Mouse (Mus musculus) neural tube, embryonic 13.5 days (tissue): ENCODE measurements at regions not wholly inside any gene's neighbourhood (a gene's known extent, or its start where the extent isn't known, plus 50 kb on each side); places are given as distances from the start of the nearest gene placed in this dataset.

Experiments used
- ATAC-seq: fragments of 200-750 bp; cut with Nextera tagmentation; 2 replicates; pipeline ENCODE4 v1.8.0; 2017; ENCODE audit warnings: low read depth, mild to moderate bottlenecking, moderate TSS enrichment, moderate library complexity
- H3K27ac ChIP-seq: fragments of 300-500 bp; sonication (generic); replicated peaks from 2 replicates; pipeline ENCODE4 v1.5.1; 2015; ENCODE audit warnings: moderate library complexity, mild to moderate bottlenecking, inconsistent platforms
- H3K27me3 ChIP-seq: fragments of 300-500 bp; sonication (generic); 2 replicates; pipeline ENCODE4 v1.6.1; 2015; ENCODE audit warnings: mild to moderate bottlenecking, inconsistent platforms
- H3K36me3 ChIP-seq: fragments of 300-500 bp; sonication (generic); 2 replicates; pipeline ENCODE4 v1.6.1; 2015; ENCODE audit warnings: mild to moderate bottlenecking, inconsistent platforms
- H3K4me1 ChIP-seq: fragments of 300-500 bp; sonication (generic); replicated peaks from 2 replicates; pipeline ENCODE4 v1.6.1; 2015; ENCODE audit warnings: inconsistent platforms
- H3K4me2 ChIP-seq: fragments of 300-500 bp; sonication (generic); 2 replicates; pipeline ENCODE4 v1.6.1; 2015; ENCODE audit warnings: inconsistent platforms, mild to moderate bottlenecking, moderate library complexity
- H3K4me3 ChIP-seq: fragments of 300-500 bp; sonication (generic); 2 replicates; pipeline ENCODE4 v1.5.1; 2015; ENCODE audit warnings: mild to moderate bottlenecking, inconsistent platforms
- H3K9ac ChIP-seq: fragments of 300-500 bp; sonication (generic); 2 replicates; pipeline ENCODE4 v1.6.1; 2015; ENCODE audit warnings: moderate library complexity, mild to moderate bottlenecking, inconsistent platforms
- H3K9me3 ChIP-seq: fragments of 300-500 bp; sonication (generic); 2 replicates; pipeline ENCODE4 v1.6.1; 2016; ENCODE audit warnings: inconsistent platforms
- WGBS: fragments of 180-500 bp; shearing (Covaris S2); methylation state at CpG from one replicate; pipeline ENCODE4 v1.1.7; 2015; 5-methylcytosine and 5-hydroxymethylcytosine counted together

- Histone ChIP-seq H3K9ac (0 out of 2 replicates have a peak overlapping the region, but pooled peaks have one; percentile 41), H3K4me3 (no peak overlapping the region), H3K4me2 (peak overlapping the region; percentile 33), H3K4me1 (peaks cover 39% of the 10 kb centered on the region), H3K27ac (peak overlapping the region; percentile 68), H3K27me3 (no peaks in the 10 kb centered on the region), H3K9me3 (no peaks in the 10 kb centered on the region), H3K36me3 (no peaks in the 10 kb centered on the region)
- ATAC-seq, result peak; percentile 12; the same call in 1 of the 2 replicates
- WGBS, result 23% methylated on average over 9 of the region's 9 CpGs
Measured at GRCm38 (mm10) chr4:142378452-142378851, 139.3 kb upstream of the Kazn start.

DNA sequence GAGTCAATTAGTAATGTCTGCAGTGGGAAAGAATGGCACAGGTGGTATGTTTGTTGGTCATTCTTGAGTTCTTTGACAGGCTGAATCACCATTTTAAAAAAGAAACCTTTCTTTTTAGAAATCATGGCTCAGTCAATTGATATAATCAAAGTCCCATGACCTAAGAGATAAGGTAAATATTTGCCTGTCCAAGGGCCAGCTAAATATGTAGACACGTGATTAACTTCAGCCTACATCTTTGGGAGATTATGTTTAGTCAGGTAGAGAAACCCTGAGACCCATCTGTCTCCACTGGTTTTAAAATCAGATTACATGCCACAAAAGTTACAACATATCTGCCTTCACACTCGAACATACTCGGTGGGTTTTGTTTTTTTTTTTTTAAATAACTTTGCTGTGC, 128.6 kb upstream of the Kazn start:
- H3K4me2 ChIP-seq, result no peak overlapping the region
- H3K4me1 ChIP-seq, result no peaks in the 10 kb centered on the region
- no peak overlapping the region for H3K27ac ChIP-seq
- no peak overlapping the region for H3K9ac ChIP-seq
- no peak overlapping the region for H3K4me3 ChIP-seq
- H3K36me3 ChIP-seq, result no peaks in the 10 kb centered on the region
- no peaks in the 10 kb centered on the region for H3K27me3 ChIP-seq
- no peak for ATAC-seq
- 87% methylated on average over 3 of the region's 3 CpGs for WGBS
- H3K9me3 ChIP-seq, result peaks cover 5% of the 10 kb centered on the region; the same call in 1 of the 2 replicates

- ATAC-seq, result no peak
- Histone ChIP-seq H3K9ac (no peak overlapping the region), H3K4me1 (peaks cover 12% of the 10 kb centered on the region), H3K4me2 (no peak overlapping the region), H3K36me3 (no peaks in the 10 kb centered on the region), H3K27ac (no peak overlapping the region), H3K27me3 (no peaks in the 10 kb centered on the region), H3K4me3 (no peak overlapping the region), H3K9me3 (peaks cover 5% of the 10 kb centered on the region; the same call in 1 of the 2 replicates)
- WGBS, result 39% methylated on average over 5 of the region's 5 CpGs
Measured at GRCm38 (mm10) chr4:142362071-142362470, 122.9 kb upstream of the Kazn start.

DNA sequence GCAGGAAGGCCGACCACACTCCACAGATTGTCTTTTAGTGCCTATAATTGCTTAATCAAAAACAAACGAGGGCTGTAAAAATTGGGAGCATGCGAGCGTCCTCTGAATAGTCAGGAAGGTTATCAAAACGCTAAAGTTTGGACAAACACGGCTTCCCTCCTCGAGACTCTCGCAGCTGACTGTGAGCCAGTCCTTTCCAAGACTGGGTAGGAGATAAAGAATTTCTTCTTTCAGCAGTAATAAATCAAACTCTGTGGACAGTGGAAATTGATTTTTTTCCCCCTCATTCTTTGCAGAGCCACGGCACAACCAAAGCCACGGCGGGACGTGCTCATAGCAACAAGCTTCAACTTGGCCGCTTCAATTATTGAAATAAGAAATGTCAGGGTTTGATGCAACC, 119.7 kb upstream of the Kazn start:
- H3K4me2 ChIP-seq, result no peak overlapping the region
- no peak overlapping the region for H3K4me3 ChIP-seq
- no peak for ATAC-seq
- H3K9me3 ChIP-seq, result no peaks in the 10 kb centered on the region
- H3K9ac ChIP-seq, result no peak overlapping the region
- H3K27ac ChIP-seq, result no peak overlapping the region
- no peaks in the 10 kb centered on the region for H3K27me3 ChIP-seq
- peaks cover 18% of the 10 kb centered on the region for H3K4me1 ChIP-seq
- WGBS, result 52% methylated on average over 13 of the region's 13 CpGs
- H3K36me3 ChIP-seq, result no peaks in the 10 kb centered on the region

DNA sequence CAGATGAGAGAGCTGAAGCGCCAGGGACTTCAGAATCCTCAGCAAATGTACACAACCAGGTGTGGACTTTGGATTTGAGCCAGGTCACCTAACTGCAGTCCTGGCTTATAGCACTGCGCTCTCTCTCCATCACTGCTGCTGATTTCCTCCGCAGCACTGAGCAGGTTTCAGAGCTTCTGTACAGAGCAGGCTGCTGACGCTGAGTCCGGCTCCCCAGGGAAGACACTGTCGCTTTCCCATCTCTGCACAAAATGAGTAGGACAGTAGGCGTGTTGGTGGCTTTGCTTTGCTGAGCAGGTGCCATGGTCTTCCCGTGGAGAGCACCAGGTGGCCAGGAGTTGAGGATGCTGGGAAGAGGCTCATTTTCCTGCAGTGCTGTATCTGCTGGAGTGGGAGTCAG, 116.2 kb upstream of the Kazn start:
- no peak overlapping the region for H3K4me3 ChIP-seq
- H3K9ac ChIP-seq, result no peak overlapping the region
- no peak overlapping the region for H3K4me2 ChIP-seq
- no peaks in the 10 kb centered on the region for H3K9me3 ChIP-seq
- no peak overlapping the region for H3K27ac ChIP-seq
- no peaks in the 10 kb centered on the region for H3K27me3 ChIP-seq
- no peaks in the 10 kb centered on the region for H3K36me3 ChIP-seq
- H3K4me1 ChIP-seq, result peaks cover 18% of the 10 kb centered on the region
- no peak for ATAC-seq
- WGBS, result 76% methylated on average over 8 of the region's 8 CpGs

DNA sequence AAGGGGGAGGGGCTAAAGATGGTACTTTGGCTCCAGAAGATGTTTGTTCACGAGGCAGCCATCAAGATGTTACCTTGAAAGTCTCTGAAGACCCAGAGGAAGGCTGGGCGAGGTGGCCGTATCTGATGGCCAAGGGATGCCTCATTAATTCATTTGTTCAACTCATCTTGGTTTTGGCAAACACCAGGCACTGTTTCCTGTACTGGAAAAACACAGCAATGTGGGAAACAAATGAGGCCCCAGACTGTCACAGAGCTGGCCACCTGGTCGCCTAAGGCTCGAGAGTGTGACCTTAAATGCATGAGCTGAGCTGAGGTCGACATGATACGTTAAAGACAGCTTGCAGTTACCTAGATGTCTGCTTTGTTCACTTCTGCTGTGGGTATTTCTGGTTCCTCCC, 114.3 kb upstream of the Kazn start:
- no peaks in the 10 kb centered on the region for H3K9me3 ChIP-seq
- H3K4me3 ChIP-seq, result no peak overlapping the region
- no peak for ATAC-seq
- H3K27ac ChIP-seq, result no peak overlapping the region
- H3K27me3 ChIP-seq, result no peaks in the 10 kb centered on the region
- peaks cover 6% of the 10 kb centered on the region for H3K4me1 ChIP-seq
- H3K9ac ChIP-seq, result no peak overlapping the region
- H3K36me3 ChIP-seq, result no peaks in the 10 kb centered on the region
- WGBS, result 86% methylated on average over 7 of the region's 7 CpGs
- no peak overlapping the region for H3K4me2 ChIP-seq

DNA sequence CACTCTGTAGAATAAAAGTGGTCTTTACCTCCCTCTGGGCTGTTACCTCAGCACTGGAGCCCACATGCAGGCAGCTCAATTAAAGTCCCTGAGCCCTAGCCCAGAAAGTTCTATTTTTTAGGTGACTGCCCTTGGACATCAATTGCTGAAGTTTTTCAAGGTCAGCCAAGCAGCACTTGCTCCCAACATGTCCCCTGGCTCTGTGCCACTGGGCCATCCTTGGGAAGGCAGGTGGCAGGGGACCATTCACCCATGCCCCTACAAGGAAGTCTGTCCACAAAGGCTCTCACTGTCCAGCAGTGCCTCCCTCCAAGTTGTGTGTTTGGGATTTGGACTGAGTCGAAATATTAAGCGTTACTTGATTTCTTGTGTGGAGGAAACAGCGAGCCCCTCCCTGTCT, 112.6 kb upstream of the Kazn start:
- Histone ChIP-seq H3K4me1 (peaks cover 6% of the 10 kb centered on the region; the same call in 1 of the 2 replicates), H3K27ac (no peak overlapping the region), H3K4me3 (no peak overlapping the region), H3K27me3 (no peaks in the 10 kb centered on the region), H3K9me3 (no peaks in the 10 kb centered on the region), H3K36me3 (no peaks in the 10 kb centered on the region), H3K9ac (no peak overlapping the region), H3K4me2 (no peak overlapping the region)
- no peak for ATAC-seq
- 75% methylated on average over 3 of the region's 3 CpGs for WGBS

- no peak overlapping the region for H3K9ac ChIP-seq
- H3K4me3 ChIP-seq, result no peak overlapping the region
- H3K36me3 ChIP-seq, result no peaks in the 10 kb centered on the region
- no peak overlapping the region for H3K27ac ChIP-seq
- peaks cover 6% of the 10 kb centered on the region; the same call in 1 of the 2 replicates for H3K4me1 ChIP-seq
- 91% methylated on average over 8 of the region's 8 CpGs for WGBS
- ATAC-seq, result no peak
- H3K9me3 ChIP-seq, result no peaks in the 10 kb centered on the region
- no peak overlapping the region for H3K4me2 ChIP-seq
- H3K27me3 ChIP-seq, result no peaks in the 10 kb centered on the region
Measured at GRCm38 (mm10) chr4:142350986-142351385, 111.8 kb upstream of the Kazn start.

GRCm38 (mm10) chr4:142348910-142349309, 109.7 kb upstream of the Kazn start:
- WGBS, result 55% methylated on average over 6 of the region's 6 CpGs
- ATAC-seq, result no peak

DNA sequence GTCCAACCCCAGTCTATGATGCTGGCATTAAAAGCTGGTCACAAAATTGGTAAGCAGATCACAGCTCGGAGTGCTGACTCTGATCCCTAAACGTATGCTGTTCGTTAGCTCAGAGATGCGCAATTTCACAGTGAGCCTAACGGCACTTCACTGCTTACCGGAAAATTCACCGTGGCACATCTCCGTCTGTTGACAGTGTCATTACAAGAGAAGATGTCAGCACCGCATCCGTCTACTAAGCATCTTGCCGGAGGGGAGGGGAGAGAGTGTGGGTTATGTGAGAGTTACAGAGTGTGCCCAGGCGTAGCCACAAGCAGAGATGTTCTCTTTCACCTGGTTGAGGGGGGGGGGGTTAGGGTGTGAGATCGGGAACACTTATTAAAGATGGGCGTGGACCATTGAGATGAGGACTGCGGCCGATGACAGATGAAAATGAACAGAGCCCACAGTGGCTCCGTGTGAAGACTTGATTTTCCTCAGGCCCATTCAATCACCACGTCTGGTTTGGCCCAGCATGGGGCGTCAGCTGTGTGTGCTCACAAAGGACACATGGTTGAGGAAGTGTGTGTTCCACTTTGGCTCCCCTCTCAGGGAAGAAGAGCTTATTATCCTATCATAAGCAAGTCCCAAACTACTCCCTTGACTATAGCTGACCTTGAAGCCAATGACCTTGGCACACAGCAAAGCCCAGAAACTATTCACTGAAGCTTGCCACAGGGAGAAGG, 103.4 kb upstream of the Kazn start:
- WGBS, result 52% methylated on average over 19 of the region's 19 CpGs
- Histone ChIP-seq H3K27me3 (no peaks in the 10 kb centered on the region), H3K4me2 (no peak overlapping the region), H3K36me3 (no peaks in the 10 kb centered on the region), H3K4me3 (no peak overlapping the region), H3K27ac (no peak overlapping the region), H3K4me1 (peaks cover 55% of the 10 kb centered on the region), H3K9ac (no peak overlapping the region), H3K9me3 (no peaks in the 10 kb centered on the region)
- ATAC-seq, result peak; percentile 28; the same call in 1 of the 2 replicates

More at GRCm38 (mm10) chr4:142348910-142349309, 109.7 kb upstream of the Kazn start:
- Histone ChIP-seq H3K27ac (no peak overlapping the region), H3K4me3 (no peak overlapping the region), H3K9me3 (no peaks in the 10 kb centered on the region), H3K9ac (no peak overlapping the region), H3K4me2 (no peak overlapping the region), H3K27me3 (no peaks in the 10 kb centered on the region), H3K4me1 (peaks cover 9% of the 10 kb centered on the region), H3K36me3 (no peaks in the 10 kb centered on the region)

DNA sequence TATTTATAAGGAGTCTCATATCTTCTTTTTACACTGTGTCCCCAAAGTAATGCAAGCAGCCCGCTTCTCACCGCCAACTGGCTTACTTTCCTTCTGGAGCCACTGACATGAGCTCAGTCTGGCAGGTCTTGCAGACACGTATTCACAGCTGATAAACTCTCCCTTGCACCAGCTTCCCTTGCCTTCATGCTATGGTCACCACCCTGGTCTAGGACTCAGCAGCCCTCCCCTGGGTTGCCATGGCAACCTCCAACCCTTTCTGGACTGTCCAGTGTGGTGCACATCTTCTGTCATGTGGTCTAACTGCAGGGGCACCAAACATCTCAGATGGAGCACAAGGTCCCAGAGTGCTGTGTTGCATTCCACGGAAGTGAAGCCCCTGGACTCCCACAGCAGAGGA, 102.1 kb upstream of the Kazn start:
- no peaks in the 10 kb centered on the region for H3K9me3 ChIP-seq
- H3K4me2 ChIP-seq, result no peak overlapping the region
- ATAC-seq, result no peak
- H3K36me3 ChIP-seq, result no peaks in the 10 kb centered on the region
- peaks cover 64% of the 10 kb centered on the region for H3K4me1 ChIP-seq
- no peak overlapping the region for H3K27ac ChIP-seq
- no peak overlapping the region for H3K4me3 ChIP-seq
- WGBS, result 62% methylated on average over 4 of the region's 4 CpGs
- no peaks in the 10 kb centered on the region for H3K27me3 ChIP-seq
- H3K9ac ChIP-seq, result no peak overlapping the region

DNA sequence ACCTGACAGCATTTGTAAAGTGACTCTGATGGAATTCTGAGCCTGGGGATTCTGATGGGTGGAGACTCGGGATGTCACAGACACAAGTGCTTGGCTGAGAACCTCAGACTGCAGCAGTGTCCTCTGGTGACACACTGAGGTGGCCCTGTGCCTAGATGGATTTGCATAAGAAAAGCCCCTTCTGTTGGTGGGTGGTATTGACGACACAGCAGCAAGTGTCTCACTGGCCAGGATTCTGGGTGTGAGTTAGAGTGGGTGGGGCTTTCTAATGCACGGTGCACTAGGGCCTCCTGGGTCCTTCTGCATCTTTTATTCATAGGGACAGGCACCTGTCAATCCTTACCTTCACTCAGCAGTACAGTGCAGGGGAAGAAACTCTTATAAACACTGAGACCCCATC, 100.9 kb upstream of the Kazn start:
- H3K4me1 ChIP-seq, result peaks cover 63% of the 10 kb centered on the region
- 0 out of 2 replicates have a peak, but pooled peaks have one; percentile 24 for ATAC-seq

DNA sequence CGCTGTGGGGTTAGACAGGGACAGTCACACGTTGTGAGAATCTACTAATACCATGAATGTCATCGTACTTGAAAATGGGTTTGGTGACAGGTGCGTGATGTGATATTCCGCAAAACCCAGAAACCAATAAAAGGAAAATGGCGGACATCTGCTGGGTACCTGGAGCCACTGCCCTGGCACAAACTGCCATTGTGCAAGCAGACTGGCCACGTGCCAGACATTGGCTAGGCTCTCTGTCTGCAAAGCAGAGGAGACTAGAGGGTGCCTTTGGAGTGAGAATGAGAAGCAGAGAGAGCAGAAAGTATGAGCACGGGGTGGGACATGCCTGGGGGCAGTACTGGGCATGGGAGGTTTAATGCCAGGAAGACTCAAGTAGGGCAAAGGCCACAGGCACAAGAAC, 98.5 kb upstream of the Kazn start:
- peaks cover 47% of the 10 kb centered on the region for H3K4me1 ChIP-seq
- 0 out of 2 replicates have a peak overlapping the region, but pooled peaks have one; percentile 40 for H3K27ac ChIP-seq
- no peaks in the 10 kb centered on the region for H3K9me3 ChIP-seq

More for the DNA sequence above, 100.9 kb upstream of the Kazn start:
- Histone ChIP-seq H3K9me3 (no peaks in the 10 kb centered on the region), H3K36me3 (no peaks in the 10 kb centered on the region), H3K4me3 (no peak overlapping the region), H3K27me3 (no peaks in the 10 kb centered on the region), H3K4me2 (no peak overlapping the region), H3K27ac (0 out of 2 replicates have a peak overlapping the region, but pooled peaks have one; percentile 18), H3K9ac (no peak overlapping the region)
- 1% methylated on average over 3 of the region's 3 CpGs for WGBS

More for the DNA sequence above, 98.5 kb upstream of the Kazn start:
- H3K27me3 ChIP-seq, result no peaks in the 10 kb centered on the region
- no peak for ATAC-seq
- H3K4me2 ChIP-seq, result no peak overlapping the region
- WGBS, result 78% methylated on average over 8 of the region's 8 CpGs
- H3K4me3 ChIP-seq, result no peak overlapping the region
- no peak overlapping the region for H3K9ac ChIP-seq
- no peaks in the 10 kb centered on the region for H3K36me3 ChIP-seq
